Mouse (Mus musculus) myocyte (in vitro differentiated cells): ENCODE measurements around the gene Zbtb40.

Experiments
- CEBPB ChIP-seq: IDR thresholded peaks from 2 replicates; pipeline ENCODE4 v1.6.1; 2011; ENCODE audit warnings: mild to moderate bottlenecking, moderate library complexity; ENCODE audit not compliant: poor library complexity, insufficient read depth, severe bottlenecking
- E2F4 ChIP-seq: IDR thresholded peaks from one replicate; pipeline ENCODE4 v1.6.1; 2011; ENCODE audit warnings: mild to moderate bottlenecking, control low read depth, moderate library complexity; ENCODE audit not compliant: insufficient read depth
- MAX ChIP-seq: IDR thresholded peaks from one replicate; pipeline ENCODE4 v1.6.1; 2011; ENCODE audit warnings: low read depth, mild to moderate bottlenecking, control low read depth
- MYOG ChIP-seq, 3 experiments: IDR thresholded peaks; one replicate each; pipeline ENCODE4 v1.6.1; 2011; ENCODE audit warnings: control low read depth in 2 of 3, low read depth in 2 of 3, mild to moderate bottlenecking in 2 of 3; ENCODE audit not compliant: insufficient read length in 2 of 3, control insufficient read depth in 1 of 3, insufficient read depth in 1 of 3
- POLR2A ChIP-seq: IDR thresholded peaks from one replicate; pipeline ENCODE4 v1.6.1; 2011; ENCODE audit warnings: low read depth, mild to moderate bottlenecking, control low read depth, moderate library complexity; ENCODE audit not compliant: insufficient read length
- POLR2AphosphoS2 ChIP-seq: IDR thresholded peaks from one replicate; pipeline ENCODE4 v1.6.1; 2011; ENCODE audit warnings: low read depth, control low read depth; ENCODE audit not compliant: insufficient read length
- SRF ChIP-seq: IDR thresholded peaks from one replicate; pipeline ENCODE4 v1.6.1; 2011; ENCODE audit warnings: low read depth; ENCODE audit not compliant: control insufficient read depth, insufficient read length

DNA sequence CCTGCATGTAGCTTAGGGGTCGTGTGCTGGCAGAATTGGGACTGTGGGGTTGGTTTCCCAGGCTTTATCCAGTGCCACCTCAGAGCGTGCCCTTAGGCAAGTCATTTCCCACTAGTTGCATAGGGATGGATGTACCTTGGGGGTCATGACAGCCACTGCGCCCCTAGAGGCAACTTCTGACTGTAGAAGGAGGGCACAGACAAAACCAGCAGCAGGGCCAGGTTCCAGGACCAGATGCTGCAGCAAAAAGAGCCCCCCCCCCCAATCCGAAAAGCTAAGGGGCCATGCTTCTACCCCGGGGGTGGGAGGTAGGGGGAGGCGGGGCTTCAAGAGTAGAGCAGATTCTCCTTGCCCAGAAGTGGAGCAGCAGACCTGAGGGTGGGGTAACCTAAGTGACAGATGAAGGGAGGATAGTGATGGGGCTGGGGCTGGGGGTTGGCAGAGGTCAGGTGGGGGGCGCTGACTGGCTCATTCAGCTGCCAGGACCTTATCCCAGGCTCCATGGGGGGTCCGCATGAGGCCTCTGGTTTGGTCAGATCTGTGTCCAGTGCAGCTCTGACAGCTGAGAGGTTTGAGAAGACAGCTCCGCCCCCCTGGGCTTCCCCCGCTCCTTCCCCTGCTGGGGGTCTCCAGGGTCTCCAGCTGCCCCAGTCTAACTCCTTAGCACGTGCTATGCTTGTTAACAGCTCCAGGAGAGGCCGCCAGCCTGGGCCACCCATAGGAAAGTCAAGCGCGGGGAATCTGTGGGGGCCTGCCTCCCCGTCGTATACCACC is 78.9 kb downstream of the Zbtb40 start:
- no peak for TF ChIP-seq MAX
- TF ChIP-seq MYOG (IDR thresholded peaks at IDR 0.05; ENCODE audit: control insufficient read depth in 1 of 3, insufficient read depth in 1 of 3, insufficient read length in 2 of 3, low read depth in 2 of 3): no peak
- no peak for TF ChIP-seq SRF
- no peak for TF ChIP-seq POLR2A
- no peak for TF ChIP-seq POLR2AphosphoS2
- TF ChIP-seq E2F4: no peak
- no peak for TF ChIP-seq CEBPB
